Mouse (Mus musculus) cerebellum, adult 18-20 months (tissue): ENCODE data around the gene Fam214b.

Experiments
- DNase-seq, 2 experiments: peaks; one replicate each; pipeline ENCODE4 v3.0.0; 2021

Gene Fam214b

DNA sequence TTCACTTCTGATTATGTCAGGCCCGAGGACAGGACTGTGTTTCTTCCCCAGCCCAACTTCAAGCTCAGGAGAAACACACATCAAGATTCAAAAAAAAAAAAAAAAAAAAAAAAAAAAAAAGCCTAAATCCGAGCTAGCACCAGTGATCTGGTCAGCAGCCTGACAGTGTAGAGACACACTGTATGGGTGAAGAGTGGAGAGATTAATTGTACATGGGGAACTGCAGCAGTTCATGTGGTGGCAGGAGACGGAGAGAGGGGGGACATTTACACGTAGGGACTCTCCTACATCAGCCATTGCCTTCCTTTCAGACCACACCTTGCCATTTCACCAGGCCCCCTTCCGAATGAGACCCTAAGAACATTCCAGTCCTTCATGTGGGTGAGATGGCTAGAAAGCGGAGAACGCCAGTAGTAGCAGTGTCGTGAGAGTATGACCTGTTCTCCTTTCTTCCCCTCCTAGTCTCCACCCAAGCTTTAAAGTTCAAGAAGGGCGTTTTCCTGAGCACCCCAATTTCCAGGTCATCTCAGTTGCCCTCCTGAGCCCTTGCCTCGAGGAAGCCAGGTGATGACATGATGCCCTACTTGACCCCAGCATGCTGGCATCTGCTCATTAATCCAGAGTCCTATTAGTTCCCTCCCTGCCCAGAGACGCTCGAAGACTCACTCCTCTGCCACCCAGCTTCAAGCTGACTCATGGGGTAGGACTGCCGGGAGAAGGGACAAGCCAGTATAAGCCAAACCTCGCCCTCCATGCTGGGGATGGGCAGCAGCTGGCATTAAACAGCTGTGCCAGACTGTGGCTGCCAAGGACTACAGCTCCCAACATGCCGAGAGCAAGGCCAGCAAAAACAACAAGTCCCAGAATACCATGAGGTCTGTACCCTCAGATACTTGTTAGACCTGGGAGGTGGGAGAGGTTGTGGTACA is 7.2 kb downstream of the Fam214b start:
- DNase-seq: no peak

DNA sequence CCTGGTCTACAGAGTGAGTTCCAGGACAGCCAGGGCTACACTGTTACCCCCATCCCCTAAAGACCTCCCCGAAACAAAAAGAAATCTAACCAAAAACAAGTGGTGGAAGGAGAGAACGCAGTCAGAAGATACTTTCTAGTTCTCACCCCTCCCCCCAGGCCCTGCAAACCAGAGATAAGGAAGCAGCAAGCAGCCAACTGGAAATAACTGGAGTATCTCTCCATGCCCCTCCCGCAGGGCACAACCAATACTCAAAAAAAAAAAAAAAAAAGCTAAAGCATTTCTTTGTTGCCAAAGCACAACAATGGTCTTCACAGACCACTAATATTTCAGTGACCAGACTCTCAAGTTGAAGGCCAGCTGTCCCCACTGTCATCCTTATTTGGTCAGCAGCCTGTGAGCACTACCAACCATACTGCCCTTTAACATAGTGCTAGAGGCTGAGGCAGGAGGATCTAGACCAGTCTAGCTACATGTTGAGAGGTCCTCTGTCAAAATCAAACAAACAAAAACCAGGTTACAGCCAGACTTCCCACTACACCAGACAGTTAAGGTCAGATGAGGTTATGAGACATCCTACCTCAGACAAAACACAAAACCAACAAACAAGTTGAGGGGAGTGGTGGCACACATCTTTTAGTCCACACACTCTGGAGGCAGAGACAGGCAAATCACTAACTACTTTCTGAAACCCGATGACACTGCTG is 8.0 kb downstream of the Fam214b start:
- no peak for DNase-seq

DNA sequence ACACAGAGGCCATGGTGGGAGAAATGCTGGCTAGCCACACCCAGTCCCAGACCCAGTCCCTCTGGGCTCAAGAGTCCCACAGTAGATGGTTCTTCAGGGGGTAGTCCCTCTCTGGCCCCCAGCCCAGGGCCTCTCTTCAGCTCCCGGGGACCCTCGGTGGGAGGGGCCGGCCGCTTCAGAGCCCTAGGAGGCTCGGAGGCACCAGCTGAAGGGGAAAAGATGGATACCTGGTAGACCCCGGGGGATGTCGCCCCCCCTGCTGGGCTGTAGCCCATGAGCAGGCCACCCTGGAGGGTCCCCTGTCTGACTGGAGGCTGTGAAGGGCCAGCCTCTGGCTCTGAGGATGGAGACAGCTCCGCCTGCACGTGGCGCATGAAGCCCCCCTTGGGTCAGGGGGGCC is 9.7 kb downstream of the Fam214b start:
- DNase-seq: no peak

DNA sequence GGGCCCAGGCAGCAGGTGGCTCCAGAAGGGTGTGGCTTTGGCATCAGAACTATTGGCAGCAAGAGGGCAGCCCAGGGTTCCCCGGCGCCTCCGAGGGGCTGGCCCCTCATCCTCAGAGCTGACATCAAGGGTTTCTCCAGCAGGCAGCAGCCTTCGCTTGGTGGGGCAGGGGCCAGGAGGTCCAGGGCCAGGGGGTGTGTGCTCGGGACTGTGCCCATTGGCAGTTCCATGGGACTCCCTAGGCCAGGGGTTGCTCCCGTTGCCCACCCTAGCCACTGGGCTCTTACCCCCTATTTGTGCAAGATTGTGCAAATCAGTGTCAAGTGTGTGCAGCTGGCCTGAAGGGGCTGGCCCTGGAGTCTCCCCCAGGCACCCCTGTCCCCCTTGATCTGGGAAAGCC is 10.2 kb downstream of the Fam214b start:
- no peak for DNase-seq

DNA sequence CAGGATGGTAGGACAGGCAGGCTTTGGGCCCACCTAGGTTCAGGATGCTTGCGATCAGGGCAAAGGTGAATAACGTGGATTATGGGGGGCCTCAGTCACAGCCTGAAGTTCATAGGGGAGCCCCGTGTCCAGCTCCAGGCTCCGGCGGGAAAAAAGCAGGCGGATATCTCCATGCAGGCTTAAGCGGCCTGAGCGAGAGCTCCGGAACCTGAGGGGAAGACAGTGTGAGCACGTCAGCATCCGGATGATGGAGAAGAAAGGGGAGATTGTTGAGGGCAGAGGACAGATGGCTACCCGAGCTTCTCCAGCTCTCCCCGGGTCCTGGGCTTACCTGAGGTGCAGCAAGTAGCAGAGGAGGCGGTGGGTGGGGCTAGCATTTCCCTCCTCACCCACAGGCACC is 12.5 kb downstream of the Fam214b start:
- DNase-seq: no peak

DNA sequence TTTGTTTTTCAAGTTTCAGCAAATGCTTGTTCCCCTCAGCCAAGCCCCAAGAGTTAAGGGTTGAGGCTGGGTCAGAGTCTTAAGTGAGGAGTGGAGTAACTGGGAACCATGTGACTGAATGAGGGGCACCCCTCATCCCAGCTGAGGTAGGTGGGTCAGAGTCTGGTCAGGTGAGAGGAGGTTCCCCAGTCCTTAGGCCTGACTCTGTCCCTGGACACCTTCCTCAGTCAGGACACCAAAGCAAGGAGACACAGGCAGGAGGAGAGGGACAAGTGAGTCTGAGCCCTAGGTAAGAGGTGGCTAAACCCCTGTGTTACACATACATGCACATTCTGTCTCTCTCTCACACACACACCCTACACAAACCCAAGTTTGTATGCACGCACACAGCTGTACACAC is 13.5 kb downstream of the Fam214b start:
- DNase-seq: no peak

DNA sequence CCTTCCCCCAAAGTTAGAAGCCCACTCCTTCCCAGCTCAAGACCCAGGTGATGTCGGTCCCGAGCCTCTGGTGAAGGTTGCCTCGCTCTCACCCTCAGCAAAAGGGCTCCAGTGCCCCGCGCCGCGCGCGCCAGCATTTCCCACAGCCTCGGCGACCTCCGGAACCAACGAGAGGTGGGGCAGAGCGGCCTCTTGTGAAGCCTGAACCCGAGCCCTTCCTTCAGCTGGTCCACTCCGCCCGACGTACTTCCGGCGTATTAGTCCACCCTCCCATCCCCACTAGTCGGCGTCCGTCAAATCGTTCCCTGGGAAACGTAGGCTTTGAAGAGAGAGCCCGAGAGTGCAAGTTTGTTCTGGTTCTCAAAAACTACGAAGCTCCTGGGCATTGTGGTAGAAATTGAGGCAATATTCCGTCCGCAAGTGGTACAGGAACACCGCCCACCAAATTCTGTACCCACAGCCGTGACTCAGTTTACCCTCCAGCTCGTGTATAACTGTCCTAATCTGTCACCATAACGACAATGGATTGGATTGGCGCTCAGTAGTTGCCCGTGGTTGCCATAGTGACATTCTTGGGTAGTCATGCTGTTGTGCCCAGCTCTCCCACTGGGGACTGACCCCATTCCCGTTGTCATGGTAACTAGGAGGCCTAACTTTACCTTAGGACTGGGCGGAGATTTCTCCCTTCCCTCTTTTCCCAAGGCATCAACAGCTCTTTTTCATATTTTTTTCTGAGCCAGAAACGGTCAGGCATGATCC is 14.6 kb downstream of the Fam214b start, which contains the start of gene Stoml2:
TSS of gene Stoml2 (minus strand) at position 474 of the 759 bp plus-strand sequence.
- peak; percentile 94 to 96 for DNase-seq

DNA sequence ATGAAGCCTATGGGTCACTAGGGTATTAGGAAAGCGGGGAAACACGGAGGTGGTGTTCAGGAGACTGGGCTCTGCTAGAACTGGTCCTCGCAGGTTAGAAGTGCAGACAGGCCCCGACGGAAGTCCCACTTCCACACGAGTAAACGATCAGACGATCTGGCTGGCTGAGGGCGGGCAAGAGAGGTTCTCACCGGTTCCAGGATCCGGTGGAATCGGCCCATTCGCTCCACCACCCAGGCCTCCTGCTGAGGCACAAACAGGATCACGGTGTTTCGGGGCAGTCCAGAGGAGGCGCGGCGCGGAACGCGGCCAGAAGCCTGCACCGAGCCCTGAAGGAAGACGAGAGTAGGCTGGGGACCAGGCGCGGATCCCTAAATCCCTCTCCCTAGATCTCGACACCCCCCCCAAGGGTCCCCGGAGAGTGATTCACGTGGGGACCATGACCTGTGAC is 15.2 kb downstream of the Fam214b start:
- no peak for DNase-seq

DNA sequence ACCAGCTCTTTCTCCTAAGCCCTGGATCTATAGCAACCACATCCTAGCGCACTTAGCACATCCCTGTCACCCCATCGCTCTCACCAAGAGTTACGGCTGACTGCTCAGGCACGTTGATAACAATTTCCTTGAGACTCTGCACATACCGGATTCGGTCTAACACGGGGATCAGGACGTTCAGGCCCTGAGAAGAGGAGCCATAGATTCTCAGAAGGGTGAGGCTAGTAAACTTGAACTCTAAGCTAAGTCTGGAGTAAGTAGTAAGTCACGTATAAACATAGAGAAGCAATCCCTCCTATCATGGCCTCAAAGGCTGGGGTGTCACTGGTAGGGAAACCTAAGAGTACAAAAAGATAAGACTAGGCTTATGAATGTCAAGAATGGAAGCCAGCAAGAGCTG is 15.7 kb downstream of the Fam214b start:
- no peak for DNase-seq

DNA sequence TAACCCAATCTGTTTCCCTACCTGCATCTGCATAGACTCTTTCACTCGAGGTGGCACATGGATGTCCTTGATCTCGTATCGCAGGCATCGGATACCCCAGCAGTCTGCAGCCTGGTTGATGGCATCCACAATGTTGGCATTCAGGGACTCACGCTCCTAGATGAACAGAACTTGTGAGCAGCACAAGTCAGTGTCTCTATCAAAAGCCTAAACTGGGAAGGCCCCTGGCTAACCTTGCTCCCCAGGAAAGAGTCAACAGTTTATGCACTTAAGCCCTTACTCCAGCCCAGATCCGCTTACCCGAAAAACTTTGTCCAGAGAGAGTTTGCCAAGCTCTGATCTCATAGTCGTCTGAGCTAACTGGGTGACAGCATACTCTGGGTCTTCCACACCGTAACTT is 16.3 kb downstream of the Fam214b start:
- no peak for DNase-seq

DNA sequence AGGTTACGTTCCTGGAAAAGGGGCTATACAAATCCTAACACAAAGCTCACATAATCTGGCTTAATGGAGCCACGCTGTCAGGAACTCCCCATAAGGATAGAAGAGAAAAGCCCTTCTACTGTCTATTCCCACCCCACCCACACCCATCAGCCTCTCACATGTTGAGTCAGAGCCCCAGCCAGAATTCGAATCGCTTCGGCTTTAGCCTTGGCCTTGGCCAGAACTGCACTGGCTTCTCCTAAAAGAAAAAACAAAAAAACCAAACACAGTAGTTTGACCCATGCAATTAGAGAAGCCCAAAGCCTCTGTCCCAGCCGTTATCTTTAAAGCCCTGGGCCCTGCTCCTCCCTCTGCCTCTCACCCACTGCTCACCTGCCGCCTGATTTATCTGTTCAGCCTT is 16.9 kb downstream of the Fam214b start:
- DNase-seq: no peak

DNA sequence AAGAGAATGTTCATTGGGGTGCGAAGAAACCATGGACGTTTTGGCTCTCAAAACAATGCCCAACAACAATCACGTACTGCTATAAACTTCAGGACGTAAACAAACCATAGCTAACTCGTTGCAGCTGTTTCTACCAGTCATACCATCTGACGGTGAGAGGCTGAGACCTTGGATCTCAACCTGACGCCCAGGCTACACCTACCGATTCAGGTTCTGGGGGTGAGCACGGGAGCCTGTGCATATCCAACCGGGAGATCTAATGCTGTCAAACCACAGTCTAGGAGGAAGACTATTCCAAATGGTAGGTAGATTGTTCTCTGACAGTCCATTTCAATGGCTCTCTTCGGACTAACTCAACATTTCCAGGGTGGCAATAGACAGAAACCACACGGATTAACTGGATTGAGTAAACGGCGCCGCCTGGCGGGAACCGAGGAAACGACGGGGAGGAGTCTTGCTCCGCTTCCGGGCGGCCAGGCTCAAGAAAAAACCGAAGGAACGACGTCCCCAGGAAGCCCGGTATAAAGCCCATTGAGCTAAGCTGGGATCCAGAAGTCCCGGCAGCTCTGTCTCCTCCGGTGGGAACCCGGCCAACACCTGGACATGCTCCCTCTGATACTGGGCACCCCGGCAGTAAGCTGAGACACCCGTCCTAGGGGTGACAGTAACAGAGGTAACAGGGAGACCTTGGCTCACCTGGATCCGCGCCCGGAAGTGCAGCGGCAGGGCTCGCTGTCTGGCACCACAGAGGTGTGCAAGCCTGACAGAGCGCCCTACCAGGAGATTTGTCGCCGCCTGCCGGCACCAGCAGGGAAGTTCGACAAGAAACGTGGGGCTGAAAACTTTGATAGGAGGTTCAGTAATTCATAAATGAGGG is 20.7 kb downstream of the Fam214b start, which contains the start of gene Pigo:
TSS of gene Pigo (minus strand) at position 736 of the 877 bp plus-strand sequence.
- DNase-seq: peak; percentile 95 to 98

DNA sequence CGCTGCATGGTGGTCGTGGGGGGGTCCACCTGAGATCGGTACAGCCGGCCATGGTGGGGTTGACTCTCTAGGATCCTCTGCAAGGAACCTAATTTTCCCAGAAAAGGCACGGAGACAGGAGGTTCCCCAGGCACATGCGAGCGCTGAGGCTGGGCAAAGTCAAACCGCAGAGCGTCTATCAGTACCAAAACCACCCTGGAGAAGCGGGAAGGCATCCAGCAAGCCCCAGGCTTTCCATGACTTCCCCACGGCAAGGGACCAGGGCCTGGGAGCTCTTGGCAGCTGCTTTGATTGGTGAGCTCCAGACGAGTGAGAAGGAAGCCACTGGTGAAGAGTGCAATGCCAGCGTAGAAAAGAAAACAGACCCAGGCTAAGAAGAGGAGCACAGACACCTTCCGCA is 21.3 kb downstream of the Fam214b start:
- no peak for DNase-seq

DNA sequence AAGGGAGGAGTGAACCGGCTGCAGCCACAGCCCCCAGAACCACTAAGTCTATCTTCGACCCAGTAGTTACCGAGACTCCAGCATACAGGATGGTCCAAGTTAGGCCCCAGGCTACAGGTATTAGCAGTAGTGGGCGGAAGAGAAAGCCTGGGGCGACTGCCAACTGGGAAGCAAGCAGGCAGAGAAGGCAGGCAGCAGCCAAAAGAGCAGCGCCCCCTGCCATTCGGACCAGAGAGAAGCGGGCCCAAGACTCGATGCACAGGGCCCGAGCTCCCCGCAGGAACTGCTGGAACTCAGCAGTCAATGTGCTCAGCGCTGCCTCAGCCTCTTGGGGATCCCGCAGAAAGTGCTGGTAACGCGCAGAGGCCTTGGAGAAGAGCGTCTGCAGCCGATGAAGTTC is 24.7 kb downstream of the Fam214b start:
- peak in 1 of 2 experiments; percentile 44 for DNase-seq

DNA sequence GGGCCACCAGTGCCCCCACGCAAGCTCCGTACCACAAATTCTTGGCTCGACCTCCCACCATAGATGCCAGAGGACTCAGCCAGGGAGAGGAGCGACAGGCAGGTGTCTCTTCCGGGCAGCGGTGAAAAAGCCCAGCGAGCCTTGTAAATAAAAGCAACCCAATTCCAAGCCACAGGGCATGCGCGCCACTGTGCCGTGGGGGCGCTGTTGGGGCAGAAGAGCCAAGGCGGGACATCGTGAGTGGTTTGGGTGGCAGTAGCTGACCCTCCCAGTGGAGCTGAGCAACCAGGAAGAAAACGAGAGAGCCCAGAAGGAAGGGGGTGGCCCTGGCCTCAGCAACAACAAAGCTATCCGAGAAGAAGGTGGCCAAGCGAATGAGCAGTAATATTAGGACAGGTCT is 25.1 kb downstream of the Fam214b start:
- DNase-seq: no peak

DNA sequence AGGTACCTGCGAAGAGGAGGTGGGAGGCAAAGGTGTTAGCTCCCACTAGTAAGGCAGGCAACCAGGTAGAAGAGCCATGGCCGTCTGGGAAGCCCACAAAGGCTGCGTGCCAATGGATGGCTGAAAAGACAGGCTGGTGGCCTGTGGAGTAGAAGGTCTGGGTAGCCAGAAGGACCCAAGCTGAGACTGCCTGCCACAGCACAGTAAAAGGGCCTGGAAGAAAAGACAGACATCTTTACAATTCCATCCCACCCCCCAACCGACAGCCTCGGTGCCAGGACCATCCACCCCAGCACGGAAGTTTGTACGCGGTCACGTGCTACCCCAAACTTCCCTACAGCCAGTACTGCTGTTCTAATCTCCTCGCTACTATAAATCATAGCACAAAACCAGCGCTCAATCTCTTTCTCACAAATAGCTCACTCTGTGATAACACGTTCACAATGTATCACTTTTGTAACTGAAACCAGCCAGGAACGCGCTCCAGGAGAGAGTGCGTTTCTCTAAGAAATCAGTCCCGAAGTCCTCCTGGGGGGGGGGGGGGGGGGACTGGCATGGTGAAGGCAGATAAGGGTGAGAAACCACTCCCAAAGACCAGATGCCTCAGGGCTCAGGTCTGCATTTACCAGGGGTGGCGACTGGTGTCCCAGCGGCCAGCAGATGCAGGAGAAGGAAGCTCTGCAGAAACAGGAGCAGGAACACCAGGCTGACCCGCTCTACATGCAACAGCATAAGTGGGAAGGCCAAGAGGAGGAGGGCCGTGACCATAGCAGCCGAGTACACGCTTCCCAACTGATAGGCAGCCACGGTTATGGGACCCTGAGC is 26.2 kb downstream of the Fam214b start:
- no peak for DNase-seq

DNA sequence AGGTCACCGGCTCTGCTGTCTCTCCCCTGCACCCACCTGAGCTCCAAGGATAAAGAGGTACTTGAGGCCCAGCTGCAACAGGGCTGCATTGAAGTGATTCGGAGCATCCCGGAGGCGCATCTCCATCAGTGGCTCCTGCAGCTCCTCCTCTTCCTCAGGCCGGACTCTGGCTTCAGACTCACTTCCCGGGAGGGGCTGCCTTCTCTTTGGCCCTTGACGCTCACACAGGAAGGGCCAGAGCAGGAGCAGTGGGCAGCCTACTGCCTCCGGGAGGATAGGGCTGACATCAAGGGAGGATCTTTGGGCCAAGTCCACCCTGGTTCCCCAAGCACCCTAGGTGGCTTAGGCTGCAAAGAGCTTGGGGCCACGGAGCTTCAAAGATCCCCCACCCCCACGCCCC is 26.8 kb downstream of the Fam214b start:
- no peak for DNase-seq

DNA sequence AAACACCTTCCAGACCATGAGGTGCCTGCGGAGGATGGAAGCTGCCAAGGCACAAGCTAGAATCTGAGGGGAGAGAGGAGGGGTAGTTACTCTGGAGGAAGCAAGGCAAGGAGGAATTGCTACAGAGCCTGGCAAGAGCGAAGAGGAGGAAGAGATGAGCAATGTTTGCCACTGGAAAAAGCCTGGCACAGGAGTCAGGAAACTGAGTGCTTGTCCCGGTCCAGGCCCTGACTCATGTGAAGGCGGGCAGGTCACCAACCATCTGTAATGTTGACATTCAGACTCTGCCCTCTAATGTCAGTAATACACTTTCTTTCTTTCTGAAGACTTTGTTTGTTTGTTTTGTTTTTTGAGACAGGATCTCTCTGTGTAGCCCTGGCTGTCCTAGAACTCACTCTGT is 27.9 kb downstream of the Fam214b start:
- no peak for DNase-seq

DNA sequence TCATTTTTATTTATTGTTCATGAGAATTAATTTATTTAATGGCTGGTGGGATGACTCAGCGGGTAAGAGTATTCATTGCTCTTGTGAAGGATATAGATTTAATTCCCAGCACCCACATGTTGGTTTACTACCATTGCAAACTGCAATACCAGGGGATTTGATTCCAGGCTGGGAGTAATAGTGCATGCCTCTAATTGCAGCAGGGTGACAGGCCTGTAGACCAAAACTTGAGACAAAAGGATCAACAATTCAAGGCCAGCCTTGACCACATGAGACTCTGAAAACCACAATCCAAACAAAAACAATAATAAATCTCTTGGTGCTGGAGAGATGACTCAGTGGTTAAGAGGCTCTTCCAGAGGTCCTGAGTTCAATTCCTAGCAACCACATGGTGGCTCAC is 33.9 kb downstream of the Fam214b start:
- no peak for DNase-seq

DNA sequence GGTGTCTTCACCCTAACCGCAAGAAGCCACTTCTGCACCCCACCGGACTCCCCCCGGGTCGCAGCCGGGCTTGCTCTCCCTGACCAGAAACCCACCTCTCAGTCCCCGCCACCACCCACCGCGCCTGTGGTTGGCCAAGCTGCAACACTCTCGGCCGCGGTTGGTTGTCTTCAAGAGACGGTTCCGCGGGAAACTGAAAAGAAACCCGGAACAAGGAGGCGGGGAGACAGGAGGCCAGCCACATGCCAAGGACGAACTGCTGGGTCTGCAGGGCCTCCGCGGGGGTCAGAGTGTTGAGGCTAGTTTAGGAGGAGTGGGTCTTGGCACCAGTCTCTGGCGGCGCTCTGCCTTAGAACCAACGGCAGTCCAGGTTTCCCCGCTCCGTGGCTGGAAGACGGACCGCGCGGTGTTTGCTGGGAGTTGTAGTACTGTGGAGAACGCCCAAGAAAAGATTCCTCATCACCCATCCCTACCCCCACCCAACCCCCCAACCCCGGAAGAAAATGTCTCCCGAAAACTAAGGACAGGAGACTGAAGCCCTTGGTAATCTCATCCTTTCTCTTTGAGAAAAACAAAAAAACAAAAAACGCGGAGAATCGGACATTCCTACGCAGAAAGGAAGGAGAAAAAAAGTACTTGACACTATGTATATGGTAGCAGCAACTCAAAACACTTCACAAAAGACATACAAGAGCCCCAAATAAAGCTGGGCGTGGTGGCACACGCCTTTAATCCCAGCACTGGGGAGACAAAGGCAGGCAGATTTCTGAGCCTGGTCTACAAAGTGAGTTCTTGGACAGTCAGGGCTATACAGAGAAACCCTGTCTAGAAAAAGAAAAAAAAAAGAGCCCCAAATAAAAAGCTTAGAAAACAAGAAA is 35.6 kb downstream of the Fam214b start, which contains the start of gene Fancg:
TSS of gene Fancg (minus strand) at position 346 of the 878 bp plus-strand sequence.
- peak; percentile 85 to 86 for DNase-seq
